Mouse (Mus musculus) limb, embryonic 12.5 days (tissue): ENCODE data around the gene Ttc9c. TPM values are rescaled to one million over a fixed set of nuclear protein-coding genes. Genes with fewer than 3 reads are reported as not detected.

ENCODE experiments used
- ATAC-seq: fragments of 200-750 bp; cut with Nextera tagmentation; 2 replicates; pipeline ENCODE4 v1.8.0; 2017; ENCODE audit warnings: low read depth, moderate TSS enrichment; ENCODE audit not compliant: insufficient number of reproducible peaks, insufficient read depth, low FRiP score, low TSS enrichment
- H3K27ac ChIP-seq: fragments of 300-500 bp; sonication (generic); 2 replicates; pipeline ENCODE4 v1.5.1; 2016; ENCODE audit warnings: mild to moderate bottlenecking, moderate library complexity
- H3K27me3 ChIP-seq: fragments of 300-500 bp; sonication (generic); 2 replicates; pipeline ENCODE4 v1.6.1; 2016; ENCODE audit warnings: mild to moderate bottlenecking, moderate library complexity
- H3K36me3 ChIP-seq: fragments of 300-500 bp; sonication (generic); 2 replicates; pipeline ENCODE4 v1.6.1; 2016; ENCODE audit warnings: mild to moderate bottlenecking, moderate library complexity
- H3K4me1 ChIP-seq: fragments of 300-500 bp; sonication (generic); replicated peaks from 2 replicates; pipeline ENCODE4 v1.6.1; 2016
- H3K4me2 ChIP-seq: fragments of 300-500 bp; sonication (generic); 2 replicates; pipeline ENCODE4 v1.6.1; 2016; ENCODE audit warnings: mild to moderate bottlenecking, moderate library complexity
- H3K4me3 ChIP-seq: fragments of 300-500 bp; sonication (generic); replicated peaks from 2 replicates; pipeline ENCODE4 v1.5.1; 2016; ENCODE audit warnings: mild to moderate bottlenecking
- H3K9ac ChIP-seq: fragments of 300-500 bp; sonication (generic); replicated peaks from 2 replicates; pipeline ENCODE4 v1.6.1; 2016; ENCODE audit warnings: mild to moderate bottlenecking, moderate library complexity
- H3K9me3 ChIP-seq: fragments of 300-500 bp; sonication (generic); 2 replicates; pipeline ENCODE4 v1.6.1; 2016; ENCODE audit warnings: mild to moderate bottlenecking, moderate library complexity
- WGBS: fragments of 180-500 bp; shearing (Covaris S2); methylation state at CpG from one replicate; pipeline ENCODE4 v1.1.7; 2016; 5-methylcytosine and 5-hydroxymethylcytosine counted together
- polyA plus RNA-seq: library from polyadenylated mRNA; unstranded; fragments of >200 nt; fragmentation: Nextera tagmentation; extraction: Ambion mirVana; gene quantifications from 2 replicates; pipeline ENCODE4 v1.2.1, GENCODE M21; 2016

The Ttc9c gene
- polyA plus RNA-seq, 1 experiment from 2014 or later, result 77.2 TPM

DNA sequence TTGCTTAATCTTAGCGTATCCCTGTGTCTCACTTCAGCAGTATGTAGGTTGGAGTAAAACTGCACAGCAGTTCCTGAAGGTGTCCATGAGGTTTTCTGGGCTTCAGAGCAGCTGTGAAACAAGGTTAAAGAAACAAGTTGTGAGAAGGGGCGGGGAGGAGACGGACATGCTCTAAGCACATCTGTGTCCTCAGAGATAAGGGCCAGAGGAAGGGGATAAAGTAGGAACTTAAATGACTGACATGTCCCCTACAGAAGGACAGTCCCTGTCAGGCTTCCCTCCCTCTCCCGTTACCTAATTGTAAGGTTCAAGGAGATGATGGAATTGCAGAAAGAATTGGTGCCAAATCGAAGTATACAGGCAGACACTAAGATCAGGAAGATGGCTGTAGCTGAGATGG lies 46.1 kb downstream of the Ttc9c start:
- peak overlapping the region; percentile 75 for H3K4me3 ChIP-seq
- ATAC-seq, result no peak
- peak overlapping the region; percentile 94 for H3K4me2 ChIP-seq
- no peaks in the 10 kb centered on the region for H3K9me3 ChIP-seq
- H3K9ac ChIP-seq, result peak overlapping the region; percentile 93; the same call in 1 of the 2 replicates
- peaks cover 32% of the 10 kb centered on the region for H3K4me1 ChIP-seq
- peaks cover 57% of the 10 kb centered on the region for H3K36me3 ChIP-seq
- WGBS, result 87% methylated on average over 5 of the region's 5 CpGs
- H3K27me3 ChIP-seq, result no peaks in the 10 kb centered on the region
- H3K27ac ChIP-seq, result 0 out of 2 replicates have a peak overlapping the region, but pooled peaks have one; percentile 99

DNA sequence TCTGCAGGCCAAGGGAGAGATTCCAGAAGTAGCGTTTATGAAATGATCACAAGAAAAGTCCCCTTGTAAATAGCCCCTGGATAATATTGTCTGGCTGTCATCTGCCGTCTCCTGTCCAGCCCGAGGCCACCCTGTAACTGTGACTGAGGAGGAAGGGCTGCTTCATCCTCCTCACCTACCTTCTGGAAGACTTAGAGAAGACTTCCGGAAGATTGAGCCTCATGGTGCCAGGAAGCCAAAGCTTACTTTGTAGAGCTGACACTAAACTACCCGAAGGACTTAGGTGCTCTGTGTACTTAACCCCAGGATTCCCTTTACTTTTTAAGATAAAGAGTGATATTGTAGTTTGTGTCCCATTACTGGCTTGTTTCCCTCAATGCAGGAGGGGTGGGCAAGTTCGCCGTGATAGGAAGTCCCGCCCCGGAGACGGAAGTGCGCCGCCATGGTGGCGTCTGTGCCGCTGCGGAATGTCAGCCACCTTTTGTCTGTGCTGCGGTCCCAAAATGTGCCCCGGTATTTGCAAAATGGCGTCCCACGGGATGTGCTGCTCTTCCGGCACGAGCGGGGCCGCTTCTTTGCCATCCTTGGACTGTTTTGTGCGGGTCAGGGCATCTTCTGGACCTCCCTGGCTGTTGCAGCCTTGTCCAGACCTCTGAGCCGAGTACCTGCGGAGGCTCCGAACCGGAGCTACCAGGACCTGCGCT lies 48.4 kb downstream of the Ttc9c start, which contains the start of gene Tmem223:
Gene Tmem223, plus strand, starts transcription at position 430 of the 704 bp plus-strand sequence.
- Histone ChIP-seq H3K4me1 (peaks cover 30% of the 10 kb centered on the region), H3K4me2 (peak within 1 kb of the TSS; percentile 69), H3K9me3 (0 out of 2 replicates have a peak, but pooled peaks cover under 1% of the 10 kb centered on the region), H3K36me3 (peaks cover 75% of the 10 kb centered on the region), H3K27me3 (no peaks in the 10 kb centered on the region), H3K9ac (peak within 1 kb of the TSS; percentile 90), H3K27ac (peak within 1 kb of the TSS; percentile 91), H3K4me3 (peak within 1 kb of the TSS; percentile 70)
- 0 out of 2 replicates have a peak, but pooled peaks have one; percentile 2 for ATAC-seq
- 24% methylated on average over 29 of the region's 29 CpGs for WGBS

DNA sequence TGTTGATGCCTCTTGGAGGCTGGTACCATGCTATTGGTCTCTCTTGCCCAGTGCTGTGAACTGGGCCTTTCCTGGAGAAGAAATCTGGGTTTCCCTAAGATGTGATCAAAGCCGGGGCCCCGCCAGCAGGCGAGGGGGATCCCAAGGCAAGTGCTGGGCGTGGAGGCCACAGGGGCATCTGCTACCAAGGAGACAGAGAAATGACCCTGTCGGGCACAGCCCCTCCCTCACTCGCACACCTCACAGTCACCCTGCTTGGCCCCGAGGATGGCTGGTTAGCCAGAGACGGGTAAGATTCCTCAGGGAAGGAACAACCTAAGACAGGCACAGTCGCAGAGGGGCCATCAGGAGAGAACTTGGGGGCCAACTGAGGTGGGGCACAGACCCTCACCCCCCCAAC lies 53.6 kb downstream of the Ttc9c start:
- 0 out of 2 replicates have a peak, but pooled peaks have one; percentile 20 for ATAC-seq
- peaks cover 11% of the 10 kb centered on the region; the same call in 1 of the 2 replicates for H3K9me3 ChIP-seq
- H3K4me3 ChIP-seq, result no peak overlapping the region
- H3K4me1 ChIP-seq, result peaks cover 4% of the 10 kb centered on the region
- no peaks in the 10 kb centered on the region for H3K27me3 ChIP-seq
- H3K9ac ChIP-seq, result no peak overlapping the region
- 95% methylated on average over 9 of the region's 9 CpGs for WGBS
- peaks cover 94% of the 10 kb centered on the region for H3K36me3 ChIP-seq
- no peak overlapping the region for H3K4me2 ChIP-seq
- no peak overlapping the region for H3K27ac ChIP-seq

DNA sequence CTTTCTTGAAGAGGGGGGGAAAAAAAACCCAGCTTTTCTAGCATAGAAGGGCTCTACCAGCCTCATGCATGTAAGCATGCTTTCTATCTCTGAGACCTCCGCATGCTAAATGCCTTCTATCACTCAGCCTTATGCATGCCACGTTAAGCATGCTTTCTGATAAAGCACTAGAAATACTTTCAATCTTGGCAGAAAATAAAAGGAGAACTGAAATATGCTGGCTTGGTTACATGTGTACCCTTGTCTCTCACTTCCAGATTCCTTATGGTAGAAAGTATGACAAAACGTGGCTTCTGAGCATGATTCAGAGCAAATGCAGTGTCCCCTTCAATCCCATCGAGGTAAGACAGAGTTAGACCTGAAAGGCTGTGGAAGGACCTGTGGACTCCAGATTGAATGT lies 55.9 kb downstream of the Ttc9c start:
- Histone ChIP-seq H3K4me3 (no peak overlapping the region), H3K36me3 (peaks cover 73% of the 10 kb centered on the region), H3K9ac (no peak overlapping the region), H3K4me2 (no peak overlapping the region), H3K27me3 (no peaks in the 10 kb centered on the region), H3K27ac (no peak overlapping the region), H3K4me1 (peaks cover 4% of the 10 kb centered on the region), H3K9me3 (peaks cover 11% of the 10 kb centered on the region; the same call in 1 of the 2 replicates)
- WGBS, result 90% methylated on average over 4 of the region's 4 CpGs
- ATAC-seq, result no peak

DNA sequence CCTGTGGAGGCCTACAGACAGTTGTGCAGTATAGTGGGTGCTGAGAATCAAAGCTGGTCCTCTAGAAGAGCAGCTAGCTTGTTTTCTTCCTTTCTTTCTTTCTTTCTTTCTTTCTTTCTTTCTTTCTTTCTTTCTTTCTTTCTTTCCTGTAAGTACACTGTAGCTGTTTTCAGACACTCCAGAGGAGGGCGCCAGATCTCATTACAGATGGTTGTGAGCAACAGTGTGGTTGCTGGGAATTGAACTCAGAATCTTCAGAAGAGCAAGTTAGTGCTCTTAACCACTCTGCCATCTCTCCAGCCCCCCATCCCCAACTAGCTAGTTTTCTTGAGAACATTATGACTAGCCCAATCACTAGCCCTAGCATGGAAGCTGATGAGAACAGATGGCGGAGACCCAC lies 58.4 kb downstream of the Ttc9c start:
- H3K4me3 ChIP-seq, result no peak overlapping the region
- H3K9ac ChIP-seq, result no peak overlapping the region
- no peak overlapping the region for H3K27ac ChIP-seq
- peaks cover 50% of the 10 kb centered on the region for H3K36me3 ChIP-seq
- WGBS, result 94% methylated on average over 2 of the region's 2 CpGs
- H3K9me3 ChIP-seq, result peaks cover 10% of the 10 kb centered on the region; the same call in 1 of the 2 replicates
- ATAC-seq, result no peak
- peaks cover 12% of the 10 kb centered on the region for H3K4me1 ChIP-seq
- H3K27me3 ChIP-seq, result no peaks in the 10 kb centered on the region
- no peak overlapping the region for H3K4me2 ChIP-seq

Other genes starting within 250 kb of the Ttc9c start
- 0.26 TPM in 1 of 2 replicates, not detected in the other for gene Slc22a8, start 228.1 kb downstream of the Ttc9c start, polyA plus RNA-seq
- not detected in 2 replicates for gene Slc22a6, start 201.3 kb downstream of the Ttc9c start, polyA plus RNA-seq
- gene Chrm1, start 155.5 kb downstream of the Ttc9c start, polyA plus RNA-seq, result 0.41 and 0.47 TPM in 2 replicates
- gene Slc3a2, start 96.0 kb downstream of the Ttc9c start, polyA plus RNA-seq, result 114 and 115 TPM in 2 replicates
- gene Wdr74, start 83.5 kb downstream of the Ttc9c start, polyA plus RNA-seq, result 92.4 and 96.6 TPM in 2 replicates
- gene 1700092M07Rik, start 78.6 kb downstream of the Ttc9c start, polyA plus RNA-seq, result 2.7 and 3.5 TPM in 2 replicates
- gene Stx5a, start 77.9 kb downstream of the Ttc9c start, polyA plus RNA-seq, result 168 and 169 TPM in 2 replicates
- 219 and 237 TPM in 2 replicates for gene Nxf1, start 62.3 kb downstream of the Ttc9c start, polyA plus RNA-seq
- 206 and 215 TPM in 2 replicates for gene Tmem223, start 48.3 kb downstream of the Ttc9c start, polyA plus RNA-seq
- gene Tmem179b, start 44.9 kb downstream of the Ttc9c start, polyA plus RNA-seq, result 50.2 and 51.5 TPM in 2 replicates
- gene Taf6l, start 32.9 kb downstream of the Ttc9c start, polyA plus RNA-seq, result 38.8 and 41.8 TPM in 2 replicates
- 174 and 189 TPM in 2 replicates for gene Polr2g, start 20.8 kb downstream of the Ttc9c start, polyA plus RNA-seq
- 6.1 and 6.2 TPM in 2 replicates for gene Zbtb3, start 16.8 kb downstream of the Ttc9c start, polyA plus RNA-seq
- gene Hnrnpul2, start 677 bp upstream of the Ttc9c start, polyA plus RNA-seq, result 6.0 and 6.7 TPM in 2 replicates
- gene AC129217.1, start 10.4 kb upstream of the Ttc9c start, polyA plus RNA-seq, result not detected in 2 replicates
- 43.1 and 43.2 TPM in 2 replicates for gene Bscl2, start 18.1 kb upstream of the Ttc9c start, polyA plus RNA-seq
- 10.7 and 12.0 TPM in 2 replicates for gene Gng3, start 19.9 kb upstream of the Ttc9c start, polyA plus RNA-seq
- gene Lrrn4cl, start 31.4 kb upstream of the Ttc9c start, polyA plus RNA-seq, result 0.24 and 0.58 TPM in 2 replicates
- 184 and 185 TPM in 2 replicates for gene Ubxn1, start 52.2 kb upstream of the Ttc9c start, polyA plus RNA-seq
- 64.0 and 66.0 TPM in 2 replicates for gene Uqcc3, start 61.6 kb upstream of the Ttc9c start, polyA plus RNA-seq
- gene Lbhd1, start 64.4 kb upstream of the Ttc9c start, polyA plus RNA-seq, result 82.5 and 112 TPM in 2 replicates
- not detected in 2 replicates for gene Gm49403, start 64.6 kb upstream of the Ttc9c start, polyA plus RNA-seq
- 112 and 114 TPM in 2 replicates for gene 1810009A15Rik, start 69.5 kb upstream of the Ttc9c start, polyA plus RNA-seq
- not detected in 2 replicates for gene Gm49416, start 69.6 kb upstream of the Ttc9c start, polyA plus RNA-seq
- gene Ints5, start 73.7 kb upstream of the Ttc9c start, polyA plus RNA-seq, result 48.9 and 51.3 TPM in 2 replicates
- 116 and 117 TPM in 2 replicates for gene Ganab, start 78.7 kb upstream of the Ttc9c start, polyA plus RNA-seq
- 53.5 and 53.6 TPM in 2 replicates for gene B3gat3, start 101.0 kb upstream of the Ttc9c start, polyA plus RNA-seq
- gene Rom1, start 110.0 kb upstream of the Ttc9c start, polyA plus RNA-seq, result 2.4 and 2.6 TPM in 2 replicates
- 34.6 and 34.9 TPM in 2 replicates for gene Eml3, start 110.2 kb upstream of the Ttc9c start, polyA plus RNA-seq
- gene Mta2, start 122.5 kb upstream of the Ttc9c start, polyA plus RNA-seq, result 227 and 231 TPM in 2 replicates
- 37.9 and 39.7 TPM in 2 replicates for gene Tut1, start 134.5 kb upstream of the Ttc9c start, polyA plus RNA-seq
- 472 and 476 TPM in 2 replicates for gene Eef1g, start 147.7 kb upstream of the Ttc9c start, polyA plus RNA-seq
- gene Ahnak, start 170.0 kb upstream of the Ttc9c start, polyA plus RNA-seq, result 20.5 and 24.1 TPM in 2 replicates